Mouse (Mus musculus): ENCODE results near the gene Pcyt2.

Pcyt2 gene

DNA sequence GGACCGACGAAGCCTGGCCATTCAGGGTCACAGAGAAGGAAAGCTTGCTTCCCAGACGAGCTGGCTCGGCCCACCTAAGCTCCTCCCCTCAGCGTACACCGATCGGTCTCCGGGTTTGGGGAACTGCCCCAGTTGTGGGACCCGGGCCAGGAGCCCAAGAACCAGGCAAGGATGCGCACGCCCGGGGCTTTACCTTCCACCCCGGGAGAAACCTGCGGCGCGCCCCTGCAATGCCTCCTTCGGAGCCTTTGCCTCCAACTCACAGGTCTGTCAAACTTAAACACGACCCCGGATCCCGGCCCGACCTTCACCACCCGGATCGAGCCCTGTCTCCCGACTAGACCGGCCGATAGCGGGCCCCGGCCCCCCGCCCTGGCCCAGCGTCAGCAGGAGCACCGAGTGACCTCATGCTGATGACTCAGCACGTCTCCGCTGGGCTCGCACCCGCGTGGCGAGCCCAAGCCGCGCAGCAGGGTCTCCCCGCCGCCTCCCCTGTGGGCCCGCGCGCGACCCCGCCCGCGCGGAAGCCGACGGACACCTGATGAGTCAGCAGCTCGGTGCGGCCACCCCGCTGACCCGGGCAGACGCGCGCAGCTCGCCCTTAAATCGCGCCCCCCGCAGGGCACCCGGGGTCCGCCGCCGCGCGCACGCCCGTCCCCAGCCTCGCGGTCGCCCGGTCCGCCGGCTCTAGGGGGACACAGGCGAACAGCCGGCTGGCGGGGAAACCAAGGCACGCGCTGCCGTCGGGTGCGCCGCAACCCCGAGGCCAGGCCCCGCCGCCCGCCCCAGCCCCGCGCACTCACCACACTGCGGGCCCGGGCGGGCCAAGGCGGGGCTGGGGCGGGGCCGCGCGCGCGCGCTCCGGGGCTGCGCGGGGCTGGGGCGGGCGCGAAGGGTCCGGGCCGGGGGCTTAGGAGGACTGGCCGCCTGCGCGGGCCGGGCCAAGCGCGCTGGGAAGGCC is 15.1 kb upstream of the Pcyt2 start:
- peak; percentile 80 for DNase-seq (ENCODE audit: low read depth, low spot score)

DNA sequence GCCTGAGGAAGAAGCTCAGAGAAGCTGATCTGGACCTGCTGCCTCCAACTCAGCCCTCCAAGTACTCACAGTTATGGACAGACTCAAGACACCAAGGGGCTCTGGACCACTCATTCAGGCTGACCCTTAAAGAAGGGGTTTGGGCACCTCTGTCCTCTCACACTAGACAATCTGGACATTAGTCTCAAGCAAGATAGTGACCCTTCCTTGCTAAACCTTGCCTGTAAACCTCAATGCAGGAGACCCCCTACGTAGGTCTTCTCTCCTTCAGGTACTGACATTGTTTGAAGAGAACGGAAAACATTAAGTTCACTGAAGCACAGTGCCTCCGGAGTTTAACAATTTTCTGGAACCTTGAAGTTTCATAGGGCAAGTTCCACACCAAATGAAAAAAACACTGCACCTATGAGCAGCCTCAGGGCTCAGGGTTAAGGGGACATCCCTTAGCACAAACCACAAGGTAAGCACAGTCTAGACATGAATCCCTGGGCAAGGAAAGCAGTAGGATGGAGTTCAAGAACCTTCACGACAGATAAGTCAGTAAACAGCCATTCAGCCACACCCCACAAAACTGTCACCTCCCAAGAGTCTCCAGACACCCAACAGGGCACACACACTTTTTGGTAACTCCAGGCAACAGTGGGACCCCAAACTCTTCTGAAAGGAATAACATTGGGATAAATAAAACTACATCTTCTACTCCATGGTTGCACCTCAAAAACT is 14.2 kb upstream of the Pcyt2 start:
- DNase-seq (ENCODE audit: low read depth, low spot score): peak; percentile 59

DNA sequence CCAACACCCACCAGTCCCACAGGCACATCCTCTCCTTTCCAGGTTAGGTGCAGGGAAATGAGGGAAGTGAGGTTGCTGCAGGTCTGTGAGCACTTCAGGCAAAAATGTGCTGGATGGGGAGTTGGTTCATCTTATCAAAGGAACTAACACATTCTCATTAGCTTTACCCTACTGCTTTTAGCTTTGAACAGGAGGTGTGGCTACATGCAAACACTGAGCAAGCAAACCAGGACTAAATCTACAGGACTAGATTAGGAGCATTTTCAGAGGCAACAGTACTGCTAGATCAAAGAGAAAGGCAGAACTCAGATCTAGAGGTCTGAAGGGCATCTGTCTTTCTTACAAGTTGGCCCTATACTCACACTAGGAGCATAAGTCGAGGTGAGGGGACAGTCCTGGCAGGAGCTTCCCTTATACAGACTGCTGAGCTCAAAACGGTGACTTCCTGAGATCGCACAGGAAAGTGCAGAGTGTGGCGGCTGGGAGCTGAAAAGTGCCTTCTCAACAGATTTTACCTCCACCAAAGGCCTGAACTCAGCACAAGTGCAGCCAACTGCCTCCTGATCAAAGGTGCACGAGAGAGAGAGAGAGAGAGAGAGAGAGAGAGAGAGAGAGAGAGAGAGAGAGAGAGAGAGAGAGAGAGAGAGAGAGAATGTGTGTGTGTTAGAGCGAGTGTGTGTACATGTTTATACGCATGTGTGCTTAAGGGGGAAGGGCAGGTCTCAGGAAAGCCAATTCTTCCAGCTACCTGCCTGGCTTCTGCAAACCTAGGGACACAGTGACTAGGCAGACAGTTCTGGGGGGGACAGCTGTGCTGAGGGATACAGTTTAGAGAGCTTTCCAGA is 13.4 kb upstream of the Pcyt2 start:
- peak; percentile 77 for DNase-seq (ENCODE audit: low read depth, low spot score)

DNA sequence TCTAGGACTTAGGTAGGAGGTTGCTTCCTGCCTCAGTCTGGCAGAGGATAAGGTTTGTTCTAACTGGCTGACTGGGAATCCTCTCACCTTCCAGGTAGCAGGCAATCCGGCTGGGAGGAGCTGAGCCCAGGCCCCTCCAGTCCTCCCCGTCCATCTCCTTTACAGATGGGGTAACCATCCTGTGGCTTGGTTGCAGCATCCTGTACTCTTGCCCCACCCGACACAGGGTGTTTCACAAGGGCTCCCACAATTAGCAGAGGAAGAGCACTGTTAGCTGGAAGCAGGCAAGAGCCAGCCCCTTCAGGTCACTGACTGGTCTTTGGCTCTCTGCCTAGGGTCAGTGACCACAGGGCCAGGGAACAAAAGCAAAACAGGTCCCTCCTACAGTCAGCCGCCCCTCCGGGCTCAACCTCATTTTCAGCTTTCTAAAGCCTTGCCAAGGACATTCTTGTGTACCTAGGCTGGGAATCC is 12.7 kb upstream of the Pcyt2 start:
- DNase-seq (ENCODE audit: low read depth, low spot score): no peak

DNA sequence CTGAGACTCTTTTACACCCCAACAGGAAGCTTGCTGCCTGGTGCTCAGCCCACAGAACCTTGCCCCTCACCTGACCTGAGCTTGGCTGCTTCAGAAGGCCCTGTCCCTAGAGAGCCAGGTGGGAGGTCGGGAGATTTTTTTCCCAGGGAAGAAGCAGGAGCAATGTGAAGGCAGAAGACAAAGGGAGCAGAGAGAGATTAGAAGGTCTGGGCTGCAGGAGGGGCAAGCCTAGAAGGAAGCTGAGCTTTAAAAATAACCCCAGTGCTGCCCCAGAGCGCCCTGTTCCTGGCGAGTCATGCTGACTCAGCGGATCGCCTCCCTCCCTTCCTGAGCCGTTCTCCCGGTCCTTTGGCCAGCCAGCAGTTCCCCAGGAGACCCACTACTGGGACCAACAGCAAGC is 12.2 kb upstream of the Pcyt2 start:
- peak; percentile 63 for DNase-seq (ENCODE audit: low read depth, low spot score)

DNA sequence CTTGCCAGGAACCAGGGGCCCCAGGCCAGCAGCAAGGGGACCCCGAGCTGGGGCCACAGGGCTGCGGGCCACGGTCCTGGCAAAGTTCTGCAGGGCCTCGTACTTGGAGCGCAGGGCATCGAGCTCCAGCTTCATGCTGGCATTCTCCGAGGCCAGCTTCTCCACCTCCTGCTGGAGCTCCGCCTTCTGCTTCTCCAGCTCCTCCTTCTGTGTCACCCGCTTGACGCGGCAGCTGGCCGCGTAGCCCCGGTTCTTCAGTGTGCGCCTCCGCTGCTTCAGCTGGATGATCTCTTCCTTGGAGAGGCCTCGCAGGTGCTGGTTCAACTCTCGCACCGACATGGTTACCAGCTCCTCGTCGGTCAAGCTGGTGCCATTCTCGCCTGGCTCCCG is 11.6 kb upstream of the Pcyt2 start:
- peak; percentile 88 for DNase-seq (ENCODE audit: low read depth, low spot score)

DNA sequence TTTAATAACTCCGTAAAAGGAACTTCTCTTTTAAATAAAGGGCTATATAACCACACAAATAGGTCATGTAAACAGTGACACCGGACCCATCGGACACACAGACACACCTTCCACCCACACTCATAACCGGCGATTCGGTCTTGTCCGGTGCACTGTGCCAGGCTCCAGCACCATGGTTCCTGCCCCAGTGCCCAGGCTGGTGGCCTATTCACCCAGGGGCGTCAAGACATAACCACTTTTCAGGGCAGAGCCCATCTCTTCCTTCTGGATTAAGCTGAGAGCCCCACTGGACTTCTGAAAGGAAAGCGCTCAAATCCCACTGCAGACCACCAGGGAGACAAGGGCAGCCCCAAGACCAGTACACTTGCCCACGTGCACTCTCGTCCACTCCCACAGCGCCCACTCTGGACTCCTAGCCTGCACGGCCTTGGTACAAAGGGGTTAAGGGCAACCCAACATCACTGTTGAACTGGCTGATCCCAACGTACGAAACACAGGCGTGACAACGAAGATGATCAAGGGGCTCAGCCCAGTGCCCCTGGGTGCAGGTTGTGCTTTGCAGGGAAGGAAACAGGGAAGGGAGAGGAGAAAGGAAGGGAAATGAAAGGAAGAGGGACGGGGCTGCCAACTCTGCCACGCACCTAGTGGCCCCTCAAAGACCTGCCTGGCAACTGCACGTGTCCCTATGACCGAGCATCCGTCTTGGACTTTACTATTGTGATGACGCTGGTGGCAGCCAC is 11.0 kb upstream of the Pcyt2 start:
- DNase-seq (ENCODE audit: low read depth, low spot score): peak; percentile 40

DNA sequence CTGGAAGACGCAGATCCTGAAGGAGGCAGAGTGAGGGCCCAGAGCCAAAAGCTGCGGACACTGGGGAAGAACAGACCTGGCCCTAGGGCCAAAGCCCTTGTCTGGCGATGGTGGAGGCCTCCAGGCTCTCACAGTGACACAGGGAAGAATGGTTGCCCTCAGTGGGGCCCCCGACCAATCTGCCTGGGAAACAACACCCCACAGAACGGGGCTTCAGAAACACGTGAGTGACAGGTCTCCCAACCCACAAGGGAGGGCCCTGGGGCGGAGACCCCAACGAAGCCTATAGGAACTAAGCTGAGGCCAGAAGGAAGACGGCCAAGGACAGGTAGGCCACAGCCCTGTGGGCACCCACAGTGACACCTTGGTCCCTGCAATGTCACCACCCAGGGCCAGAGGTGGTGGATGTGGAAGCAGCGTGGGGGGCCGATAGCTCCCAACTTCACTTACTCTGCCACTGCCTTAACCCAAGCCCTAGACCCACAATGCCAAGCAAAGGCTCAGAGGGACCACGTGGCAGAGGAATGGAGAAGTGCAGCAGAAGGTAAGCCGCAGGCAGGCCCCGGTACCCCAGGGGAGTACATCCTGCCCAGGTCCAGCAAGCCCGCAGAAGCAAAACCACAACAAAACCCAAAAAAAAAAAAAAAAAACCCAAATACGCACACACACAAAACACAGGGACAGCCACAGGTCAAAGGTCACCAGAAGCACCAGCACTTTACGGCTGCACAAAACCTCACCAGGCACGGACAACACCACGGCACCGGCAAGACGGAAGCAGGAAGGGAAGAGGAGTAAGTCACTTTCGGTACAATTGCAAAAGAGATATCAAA is 9.9 kb upstream of the Pcyt2 start:
- peak; percentile 87 for DNase-seq (ENCODE audit: low read depth, low spot score)

DNA sequence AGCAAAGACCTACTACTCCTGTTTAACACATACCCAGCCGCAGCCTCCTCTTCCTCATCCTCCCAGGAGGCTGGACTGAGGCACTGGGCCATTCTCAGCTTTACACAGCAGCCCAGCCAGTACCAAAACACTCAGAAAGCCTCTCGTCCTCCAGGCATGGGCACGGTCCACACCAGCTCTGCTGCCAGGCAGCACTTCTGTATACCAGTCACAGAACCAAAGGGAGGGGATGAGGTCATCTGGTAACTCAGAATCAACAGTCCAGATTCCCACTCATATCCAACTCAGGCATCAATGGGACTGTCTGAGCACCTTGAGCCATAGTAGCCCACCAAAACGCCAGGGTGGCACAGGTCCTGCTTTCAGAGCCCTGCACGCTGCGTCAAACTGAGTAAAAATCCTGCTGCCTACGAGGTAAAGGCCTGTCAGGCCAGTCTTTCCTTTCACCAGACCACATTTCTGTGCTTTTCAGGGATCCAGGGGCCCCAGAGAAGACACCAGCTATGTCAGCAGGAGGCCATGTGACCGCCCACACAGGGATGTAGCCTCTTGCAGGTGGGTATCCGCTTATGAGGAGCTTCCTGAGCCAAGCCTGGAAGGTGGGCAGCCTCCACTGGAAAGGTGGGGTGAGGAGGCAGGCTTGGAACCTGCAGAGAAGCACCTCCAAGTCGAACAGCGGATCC is 9.2 kb upstream of the Pcyt2 start:
- no peak for DNase-seq (ENCODE audit: low read depth, low spot score)

DNA sequence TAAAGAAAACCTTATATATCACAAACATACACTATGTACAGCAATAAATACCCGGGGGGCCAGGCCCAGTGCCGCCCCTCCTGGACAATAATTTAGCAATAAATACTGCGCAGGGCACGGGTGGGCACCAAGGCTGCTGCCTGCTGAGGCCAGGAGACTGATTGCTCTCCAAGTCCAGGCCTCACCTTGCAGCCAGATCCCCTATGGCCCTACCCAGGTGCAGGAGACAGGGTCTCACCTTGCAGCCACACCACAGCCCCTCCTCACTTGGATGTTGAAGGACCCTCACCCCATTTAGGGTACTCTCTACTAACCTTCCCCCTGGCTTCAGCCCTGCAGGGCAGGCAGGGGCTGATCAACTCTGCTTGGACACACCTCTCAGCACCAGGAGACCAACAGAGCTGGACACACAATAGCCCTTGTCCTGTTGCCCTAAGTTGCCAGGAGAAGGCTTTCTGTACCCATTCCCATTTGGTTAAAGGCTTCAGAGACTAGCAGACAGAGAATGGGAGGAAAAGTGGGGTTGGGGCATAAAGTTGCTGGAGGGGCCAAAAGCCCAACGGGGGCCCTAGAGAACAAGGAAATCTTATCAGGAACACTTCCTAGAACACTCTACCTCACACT is 7.5 kb upstream of the Pcyt2 start, which contains the start of gene Sirt7:
Gene Sirt7, minus strand, starts transcription at position 89 of the 624 bp plus-strand sequence.
- no peak for DNase-seq (ENCODE audit: low read depth, low spot score)

DNA sequence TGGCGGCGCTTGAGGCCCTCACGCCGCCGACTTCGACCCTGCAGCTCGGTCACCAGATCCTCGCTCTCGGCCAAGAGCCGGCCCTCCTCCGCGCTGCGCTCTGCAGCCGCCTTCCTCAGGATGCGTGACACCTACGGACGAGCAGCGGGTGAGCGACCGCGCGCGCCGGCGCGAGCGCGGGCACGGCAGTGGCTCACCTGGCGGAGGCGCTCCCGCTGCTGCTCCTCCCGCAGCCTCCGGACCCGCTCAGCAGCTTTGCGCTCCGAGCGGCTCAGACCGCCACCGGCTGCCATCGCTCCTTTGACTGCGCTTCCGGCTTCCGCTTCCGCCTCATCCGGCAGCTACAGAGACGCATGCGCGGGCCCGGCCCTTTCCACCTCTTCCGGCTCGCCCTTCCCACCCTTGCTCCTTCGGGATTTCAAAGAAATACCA is 7.0 kb upstream of the Pcyt2 start:
- peak; percentile 91 for DNase-seq (ENCODE audit: low read depth, low spot score)

DNA sequence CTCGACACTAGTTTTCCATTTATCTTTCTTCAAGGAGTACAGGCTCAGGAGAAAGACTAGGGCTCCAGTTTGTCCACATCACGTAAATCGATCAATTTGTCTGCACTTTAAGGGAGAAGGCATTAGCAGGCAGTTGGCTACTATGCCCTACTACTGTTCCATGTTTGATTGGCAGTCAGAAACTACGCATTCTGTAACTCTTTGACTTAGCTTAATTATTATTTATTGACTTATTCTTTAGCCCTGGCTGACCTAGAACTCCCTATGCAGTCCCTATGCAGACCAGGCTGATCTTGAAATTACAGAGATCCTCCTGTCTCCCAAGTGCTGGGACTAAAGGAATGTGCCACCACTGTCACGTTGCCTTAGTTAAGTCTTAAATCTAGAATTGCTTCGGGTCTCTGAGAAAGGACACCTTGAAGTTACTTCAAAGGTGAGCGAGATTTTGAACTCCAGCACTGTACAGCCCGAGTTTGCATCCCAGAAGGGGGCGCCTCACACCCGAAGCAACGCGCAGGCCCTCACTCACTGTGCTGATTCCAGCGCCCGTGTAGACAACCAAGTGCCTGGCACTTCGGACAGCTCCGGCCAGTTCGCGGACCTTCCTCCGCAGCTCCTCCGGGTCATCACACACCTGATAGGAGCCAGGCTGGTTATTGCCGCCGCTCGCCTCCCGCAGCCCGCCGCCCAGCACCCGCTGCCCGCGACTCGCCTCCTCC is 6.4 kb upstream of the Pcyt2 start:
- peak; percentile 86 for DNase-seq (ENCODE audit: low read depth, low spot score)

DNA sequence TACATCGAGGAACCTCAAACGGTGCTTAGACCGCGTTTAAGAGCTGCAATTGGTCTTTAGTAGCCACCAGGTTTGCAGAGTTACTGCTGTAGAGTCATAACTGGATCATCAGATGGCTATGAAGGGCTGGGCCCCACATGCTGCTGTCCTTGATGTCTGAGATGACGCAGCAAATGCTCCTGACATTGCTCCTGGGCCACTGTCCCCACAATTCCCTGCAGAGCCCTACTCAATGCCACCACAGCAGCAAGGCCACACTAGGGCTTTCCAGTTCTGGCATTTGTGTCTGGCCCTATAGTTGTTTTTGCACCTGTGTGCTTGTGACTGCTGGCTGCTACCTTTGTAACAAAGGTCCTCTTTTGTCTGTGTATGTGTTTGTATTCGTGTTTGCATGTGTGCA is 5.1 kb upstream of the Pcyt2 start:
- no peak for DNase-seq (ENCODE audit: low read depth, low spot score)

DNA sequence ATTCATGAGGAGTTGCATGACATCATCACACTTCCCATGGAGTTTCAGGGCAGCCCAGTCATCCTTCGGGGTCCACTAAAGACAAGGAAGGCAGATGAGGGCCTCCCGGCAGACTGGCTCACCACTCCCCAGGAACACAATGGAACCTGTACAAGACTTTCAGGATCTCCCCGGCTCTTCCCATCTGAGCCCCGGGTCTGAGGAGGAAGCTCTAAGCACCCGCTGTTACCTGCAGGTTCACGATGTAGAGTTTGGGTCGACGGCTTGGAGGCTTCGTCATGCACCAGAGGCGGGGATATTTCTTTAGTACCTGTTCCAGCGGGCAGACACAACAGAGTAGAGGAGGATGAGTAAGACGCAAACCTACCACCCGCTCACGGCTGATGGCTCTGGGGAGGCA is 2.5 kb upstream of the Pcyt2 start:
- no peak for DNase-seq (ENCODE audit: low read depth, low spot score)

DNA sequence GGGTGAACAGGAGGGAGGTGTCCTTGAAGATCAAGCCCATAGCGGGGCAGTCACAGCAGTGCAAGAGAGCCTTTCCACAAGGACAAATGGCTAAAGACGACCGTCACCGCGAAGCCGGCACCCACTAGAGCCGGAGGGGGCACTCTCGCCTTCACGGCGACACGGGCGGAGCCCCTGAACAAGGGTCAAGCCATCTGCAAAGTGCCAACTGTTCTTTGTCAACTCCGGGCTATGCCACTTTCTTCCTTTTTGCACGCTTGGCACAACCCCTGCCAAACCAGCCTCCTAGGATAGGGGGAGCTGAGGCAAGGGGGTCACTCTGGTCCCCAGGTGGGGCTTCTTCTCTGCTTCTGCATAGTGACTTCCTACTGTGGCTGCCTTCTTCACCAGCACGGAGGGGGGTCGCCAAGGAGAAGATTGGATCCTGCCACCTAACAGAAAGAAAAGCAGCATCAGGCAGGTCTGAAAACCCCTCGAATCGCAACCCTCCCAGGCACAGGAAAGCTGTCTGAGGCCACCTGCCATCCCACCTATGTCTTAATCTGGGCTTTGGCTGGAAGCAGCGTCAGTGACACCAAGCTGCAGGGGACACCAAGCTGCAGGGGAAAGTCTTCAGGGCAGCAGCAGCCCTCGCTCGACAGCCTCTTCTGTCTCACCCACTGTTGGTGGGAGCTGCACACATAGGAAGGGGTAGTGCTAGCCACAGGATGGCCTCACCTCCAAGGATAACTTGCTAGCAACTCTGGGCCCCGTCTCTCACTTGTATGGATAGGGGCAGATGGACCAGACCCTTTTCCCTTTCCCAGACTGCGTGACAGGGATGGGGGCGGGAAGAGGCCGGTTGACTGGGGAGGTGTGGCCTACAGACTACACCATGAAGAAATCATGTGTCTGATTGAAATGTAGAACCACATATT is 1.1 kb upstream of the Pcyt2 start:
- no peak for DNase-seq (ENCODE audit: low read depth, low spot score)

DNA sequence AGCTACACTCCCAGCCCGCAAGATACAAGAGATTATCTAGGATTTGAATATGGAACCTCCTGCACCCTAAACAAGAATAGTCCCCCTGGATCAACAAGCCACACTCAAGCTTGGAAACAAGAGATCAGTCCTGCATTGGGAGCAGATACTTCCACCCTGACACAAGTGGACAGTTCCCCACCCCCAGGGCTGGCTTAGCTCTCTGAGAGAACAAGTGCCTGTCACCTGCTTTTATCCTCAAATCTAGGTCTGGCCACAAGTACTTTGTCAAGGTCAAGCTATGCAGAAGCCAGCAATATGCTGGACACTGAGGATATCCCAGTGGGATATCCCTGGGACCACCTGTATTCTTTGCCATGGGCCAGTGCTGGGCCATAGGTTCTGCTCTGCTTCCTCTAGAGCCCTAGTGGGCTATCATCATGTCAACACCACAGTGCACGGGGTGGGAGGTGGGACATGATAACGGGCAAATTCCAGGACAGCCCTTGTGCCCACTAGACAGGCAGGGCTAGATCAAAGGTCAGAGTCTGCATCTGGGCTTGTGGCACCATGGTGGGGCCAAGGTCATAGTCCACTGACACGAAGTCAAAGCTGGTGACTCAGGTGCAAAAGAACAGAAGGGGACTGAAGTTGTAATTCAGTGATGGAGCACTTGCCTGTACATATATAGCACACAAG is 980 bp downstream of the Pcyt2 start:
- peak; percentile 36 for DNase-seq (ENCODE audit: low read depth, low spot score)
